Mouse (Mus musculus) splenic B cell, adult 2 months (primary cell): ENCODE results near the gene Rnf216.
A peak's percentile ranks its signal among the peaks of the same experiment; 100 is the strongest.

Experiments
- DNase-seq: peaks from one replicate; pipeline ENCODE4 v3.0.0-alpha.2; 2011; ENCODE audit warnings: low read depth, low spot score
- H3K27me3 ChIP-seq: 2 replicates; pipeline ENCODE4 v1.6.1; 2012; ENCODE audit warnings: mild to moderate bottlenecking, low read length, moderate library complexity, mixed read lengths; ENCODE audit not compliant: control insufficient read depth, poor library complexity, insufficient read depth, severe bottlenecking
- H3K36me3 ChIP-seq: 2 replicates; pipeline ENCODE4 v1.6.1; 2012; ENCODE audit warnings: mild to moderate bottlenecking, low read length, moderate library complexity, mixed read lengths; ENCODE audit not compliant: control insufficient read depth, poor library complexity, insufficient read depth, severe bottlenecking

The Rnf216 gene

DNA sequence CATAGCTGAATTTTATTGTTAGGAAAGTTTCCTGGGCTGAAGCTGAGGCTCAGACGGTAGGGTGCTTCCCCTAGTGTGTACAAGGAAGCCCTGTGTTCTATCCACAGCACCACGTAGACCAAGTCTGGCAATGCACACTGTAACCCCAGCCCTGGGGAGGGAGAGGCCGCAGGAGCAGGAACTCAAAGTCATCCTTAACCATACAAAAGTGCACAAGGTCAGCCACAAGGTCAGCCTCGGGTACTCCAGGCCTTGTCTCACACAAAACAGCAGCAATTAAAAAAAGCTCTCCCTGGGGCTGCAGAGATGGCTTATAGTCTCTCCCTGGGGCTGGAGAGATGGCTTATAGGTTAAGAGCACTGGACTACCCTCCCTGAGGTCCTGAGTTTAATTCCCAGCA lies 14.1 kb upstream of the Rnf216 start:
- DNase-seq: no peak
- Histone ChIP-seq H3K27me3 (no peaks in the 10 kb centered on the region), H3K36me3 (no peaks in the 10 kb centered on the region)

DNA sequence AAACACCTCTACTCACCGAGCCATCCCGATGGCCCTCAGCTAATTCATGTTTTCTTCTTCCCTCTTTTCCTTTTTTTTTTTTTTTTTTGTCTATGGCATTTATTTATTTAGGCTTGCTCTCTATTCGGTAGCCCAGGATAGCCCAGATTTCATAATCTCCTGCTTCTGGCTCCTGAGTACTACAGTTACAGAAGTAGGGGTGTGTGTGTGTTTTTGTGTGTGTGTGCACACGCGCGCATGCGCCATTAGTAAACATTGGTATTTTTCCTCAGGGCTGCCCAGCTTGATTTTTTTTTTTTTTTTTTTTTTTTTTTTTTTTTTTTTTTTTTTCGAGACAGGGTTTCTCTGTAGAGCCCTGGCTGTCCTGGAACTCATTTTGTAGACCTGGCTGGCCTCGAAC lies 13.3 kb upstream of the Rnf216 start:
- DNase-seq: no peak
- no peaks in the 10 kb centered on the region for H3K36me3 ChIP-seq
- no peaks in the 10 kb centered on the region for H3K27me3 ChIP-seq

GRCm38 (mm10) chr5:143125601-143126000 lies 12.8 kb upstream of the Rnf216 start:
- H3K27me3 ChIP-seq: no peaks in the 10 kb centered on the region
- no peak for DNase-seq
- no peaks in the 10 kb centered on the region for H3K36me3 ChIP-seq

DNA sequence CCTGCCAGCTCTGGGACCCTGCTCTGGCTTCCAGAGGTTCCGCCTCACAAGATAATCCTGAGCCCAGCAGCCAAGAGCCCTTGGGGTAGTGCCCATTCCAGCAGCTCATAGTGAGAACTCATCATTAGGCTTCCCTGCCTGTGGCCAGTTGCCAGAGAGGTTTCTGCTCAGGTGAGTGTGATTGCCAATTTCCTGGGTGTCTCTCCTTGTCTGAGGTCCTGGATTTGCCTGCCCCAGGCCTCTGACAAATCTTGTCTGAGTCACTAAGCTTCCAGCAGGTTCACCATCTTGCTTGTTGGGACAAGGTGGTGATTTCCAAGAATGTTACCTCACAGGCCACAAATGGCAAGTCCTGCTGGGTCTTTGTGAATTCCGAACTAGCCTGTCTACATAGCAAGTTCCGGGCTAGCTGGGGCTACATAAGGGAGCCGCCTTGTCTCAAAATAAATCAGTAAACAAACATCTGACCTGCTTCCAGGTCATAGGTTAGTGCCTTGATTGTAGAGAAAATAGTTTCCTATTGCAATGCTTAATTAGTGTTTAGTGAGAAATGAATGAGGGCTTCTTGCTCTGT lies 12.1 kb upstream of the Rnf216 start:
- Histone ChIP-seq H3K36me3 (no peaks in the 10 kb centered on the region), H3K27me3 (no peaks in the 10 kb centered on the region)
- DNase-seq: no peak

DNA sequence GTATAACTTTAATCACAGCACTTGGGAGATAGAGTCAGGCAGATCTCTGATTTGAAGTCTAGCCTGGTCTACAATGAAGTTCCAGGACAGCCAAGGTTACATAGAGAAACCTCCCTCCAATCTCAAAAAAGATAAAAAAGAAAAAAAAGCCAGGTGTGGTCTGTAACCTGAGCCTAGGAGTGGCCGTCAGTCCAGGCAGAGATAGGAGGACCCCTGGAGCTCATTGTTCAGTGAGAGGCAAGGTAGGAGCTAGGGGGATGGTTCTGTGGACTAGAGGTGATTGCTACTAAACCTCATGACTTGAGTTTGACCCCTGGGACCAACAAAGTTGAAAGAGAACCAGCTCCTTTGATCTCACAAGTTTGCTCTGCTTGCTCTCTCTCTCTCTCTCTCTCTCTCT lies 9.9 kb upstream of the Rnf216 start:
- no peak for DNase-seq
- no peaks in the 10 kb centered on the region for H3K36me3 ChIP-seq
- no peaks in the 10 kb centered on the region for H3K27me3 ChIP-seq

DNA sequence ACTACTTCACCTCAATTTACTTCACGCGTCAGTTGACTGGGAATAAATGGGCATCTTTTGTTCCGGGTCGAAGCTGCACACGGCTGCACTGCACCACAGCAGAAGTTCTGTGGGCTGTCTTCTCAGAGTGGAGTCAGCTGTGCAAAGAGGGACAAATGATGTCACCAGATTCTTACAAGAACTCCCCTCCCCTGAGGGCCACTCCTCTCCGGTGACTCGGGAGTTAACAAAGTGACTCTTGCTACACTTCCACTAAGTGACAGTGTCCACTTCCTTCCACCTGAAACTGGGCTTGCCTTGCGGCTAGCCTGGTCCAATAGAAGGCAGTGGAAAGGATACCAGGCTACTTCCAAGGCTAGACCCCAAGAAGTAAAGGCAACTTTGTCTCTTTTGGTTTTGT lies 9.3 kb upstream of the Rnf216 start:
- no peaks in the 10 kb centered on the region for H3K27me3 ChIP-seq
- DNase-seq: no peak
- no peaks in the 10 kb centered on the region for H3K36me3 ChIP-seq

GRCm38 (mm10) chr5:143106842-143107241 lies 6.0 kb downstream of the Rnf216 start:
- H3K27me3 ChIP-seq: no peaks in the 10 kb centered on the region
- DNase-seq: no peak
- no peaks in the 10 kb centered on the region for H3K36me3 ChIP-seq

DNA sequence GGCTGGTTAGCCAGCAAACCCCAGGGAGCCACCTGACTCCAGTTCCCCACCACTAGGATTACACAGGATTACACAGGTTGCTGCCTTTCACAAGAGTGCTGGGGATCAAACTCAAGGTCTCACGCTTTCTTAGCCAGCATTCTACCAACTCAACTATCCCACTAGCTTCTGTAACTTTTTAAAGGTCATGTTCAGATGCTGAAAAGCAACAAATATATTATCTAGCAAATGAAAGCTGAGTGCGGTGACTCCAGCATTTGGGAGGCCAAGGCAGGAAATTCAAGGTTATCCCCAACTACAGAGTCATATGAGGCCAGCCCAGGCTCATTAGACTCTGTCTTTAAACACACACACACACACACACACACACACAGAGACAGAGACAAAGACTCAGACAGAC lies 9.6 kb downstream of the Rnf216 start:
- Histone ChIP-seq H3K36me3 (0 out of 2 replicates have a peak, but pooled peaks cover 1% of the 10 kb centered on the region), H3K27me3 (no peaks in the 10 kb centered on the region)
- no peak for DNase-seq

GRCm38 (mm10) chr5:143101626-143102025 lies 11.2 kb downstream of the Rnf216 start:
- Histone ChIP-seq H3K36me3 (0 out of 2 replicates have a peak, but pooled peaks cover 1% of the 10 kb centered on the region), H3K27me3 (no peaks in the 10 kb centered on the region)
- no peak for DNase-seq

DNA sequence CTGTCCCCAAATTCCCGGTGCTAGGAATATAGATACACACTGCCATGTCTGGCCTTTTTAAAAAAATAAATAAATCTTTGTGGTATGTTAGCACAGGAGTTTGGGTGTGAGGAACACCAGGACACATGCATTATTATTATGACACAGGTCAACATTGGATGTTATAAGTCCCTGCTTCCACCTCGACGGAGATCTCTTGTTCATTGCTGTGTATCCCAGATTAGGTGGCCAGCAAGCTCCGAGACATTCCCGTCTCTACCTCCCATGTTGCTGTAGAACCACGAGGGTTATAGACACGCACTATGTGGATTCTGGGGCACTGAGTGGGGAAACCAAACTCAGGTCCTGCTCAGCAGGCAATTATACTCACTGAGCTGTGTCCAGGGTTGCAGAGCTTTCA lies 17.5 kb downstream of the Rnf216 start:
- Histone ChIP-seq H3K36me3 (peaks cover 7% of the 10 kb centered on the region; the same call in 1 of the 2 replicates), H3K27me3 (no peaks in the 10 kb centered on the region)
- DNase-seq: no peak

DNA sequence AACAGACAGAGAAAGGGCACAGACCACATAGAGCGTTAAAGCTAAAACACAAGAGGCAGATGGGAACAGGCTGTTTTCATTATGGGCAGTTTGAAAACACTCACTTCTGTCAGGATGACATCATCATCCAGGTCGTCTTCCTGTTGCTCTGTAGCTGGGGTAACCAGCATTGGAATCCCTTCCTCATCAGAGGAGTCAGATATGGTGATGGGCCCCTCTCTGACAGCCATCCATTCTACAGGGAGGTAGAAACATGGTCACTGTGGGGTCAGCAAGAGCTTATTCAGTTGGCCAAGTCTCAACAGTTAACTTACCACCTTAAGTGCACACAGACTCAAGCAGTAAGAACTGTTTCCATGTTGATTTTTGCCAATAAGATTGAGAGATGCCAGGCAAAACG lies 19.9 kb downstream of the Rnf216 start:
- no peaks in the 10 kb centered on the region for H3K27me3 ChIP-seq
- DNase-seq: no peak
- H3K36me3 ChIP-seq: peaks cover 7% of the 10 kb centered on the region; the same call in 1 of the 2 replicates

DNA sequence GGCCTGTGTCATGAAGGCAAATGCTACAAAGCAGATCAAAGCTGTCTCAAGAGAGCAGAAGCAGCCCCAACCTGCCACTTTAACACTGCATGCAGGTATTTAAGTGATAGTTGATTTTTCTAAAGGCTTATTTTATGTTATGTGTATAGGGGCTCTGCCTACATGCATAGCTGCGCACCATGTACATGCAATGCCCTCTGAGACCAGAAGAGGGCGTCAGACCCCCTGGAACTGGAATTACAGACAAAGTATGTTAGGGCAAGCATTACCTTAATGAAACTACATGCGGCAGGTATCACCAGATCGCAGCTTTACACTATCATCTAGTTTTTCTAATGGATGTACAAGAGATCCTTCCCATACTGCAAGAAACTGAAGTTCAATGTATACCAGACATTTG lies 27.9 kb downstream of the Rnf216 start:
- peak; percentile 57 for DNase-seq

DNA sequence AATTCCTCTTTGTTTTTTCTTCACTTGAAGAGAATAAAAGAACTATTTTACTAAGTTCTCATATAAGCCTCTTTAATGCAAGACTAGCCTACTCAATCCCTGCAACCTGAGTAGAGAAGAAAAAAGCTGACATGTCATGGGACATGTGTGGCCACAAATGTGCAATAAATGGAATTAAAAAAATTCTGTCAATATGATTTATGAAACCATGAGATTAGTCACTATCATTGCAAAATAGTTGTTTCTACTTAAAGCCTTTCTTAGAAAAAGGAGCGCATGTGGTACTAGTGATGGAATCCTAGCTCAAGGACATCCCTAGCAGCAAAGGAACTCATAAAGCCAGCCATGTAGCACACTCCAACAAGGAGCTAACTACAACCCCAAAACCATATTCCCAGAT lies 33.0 kb downstream of the Rnf216 start:
- Histone ChIP-seq H3K27me3 (no peaks in the 10 kb centered on the region), H3K36me3 (peaks cover 22% of the 10 kb centered on the region)
- no peak for DNase-seq

More for the DNA sequence above, 27.9 kb downstream of the Rnf216 start:
- peaks cover 20% of the 10 kb centered on the region for H3K36me3 ChIP-seq
- H3K27me3 ChIP-seq: no peaks in the 10 kb centered on the region

DNA sequence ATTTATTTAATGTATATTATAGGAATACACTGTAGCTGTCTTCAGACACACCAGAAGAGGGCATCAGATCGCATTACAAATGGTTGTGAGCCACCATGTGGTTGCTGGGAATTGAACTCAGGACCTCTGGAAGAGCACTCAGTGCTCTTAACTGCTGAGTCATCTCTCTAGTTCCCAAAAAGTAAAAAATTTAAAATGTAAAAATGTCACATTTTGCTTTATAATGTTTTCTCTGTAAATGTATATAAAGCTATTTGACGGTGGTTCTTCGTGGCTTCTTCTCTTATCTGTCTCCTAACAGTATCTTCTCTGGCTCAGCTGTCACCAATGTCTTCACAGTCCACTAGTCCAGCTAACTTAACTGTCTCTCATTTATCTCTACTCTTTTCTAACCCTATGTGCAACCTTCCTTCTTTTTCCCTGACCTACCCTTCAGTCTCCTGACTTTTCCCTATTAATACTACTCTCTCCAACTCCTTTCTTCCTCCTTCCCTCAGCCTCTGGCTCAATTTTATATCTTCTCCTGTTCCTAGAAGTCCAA lies 36.1 kb downstream of the Rnf216 start:
- H3K27me3 ChIP-seq: no peaks in the 10 kb centered on the region
- H3K36me3 ChIP-seq: peaks cover 26% of the 10 kb centered on the region
- no peak for DNase-seq

DNA sequence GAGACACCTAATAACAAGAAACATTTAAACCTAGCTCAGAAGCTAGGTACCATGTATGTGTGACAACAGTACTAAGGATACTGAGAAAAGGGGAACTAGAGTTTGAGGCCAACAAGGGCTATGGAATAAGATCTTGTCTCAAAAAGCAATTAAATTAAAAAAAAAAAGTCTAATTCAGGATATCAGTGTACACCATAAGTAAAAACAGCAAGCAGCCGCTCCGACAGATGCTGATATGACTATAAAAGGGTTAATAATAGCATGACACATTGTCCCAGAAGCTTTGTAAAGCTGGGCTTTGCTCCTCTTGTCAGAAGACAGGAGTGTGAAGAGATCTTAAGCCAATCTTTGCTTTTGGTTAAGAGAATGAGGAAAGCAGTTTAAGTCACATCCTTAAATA lies 36.8 kb downstream of the Rnf216 start:
- Histone ChIP-seq H3K27me3 (no peaks in the 10 kb centered on the region), H3K36me3 (peaks cover 24% of the 10 kb centered on the region)
- no peak for DNase-seq

GRCm38 (mm10) chr5:143069048-143069447 lies 43.7 kb downstream of the Rnf216 start:
- Histone ChIP-seq H3K27me3 (no peaks in the 10 kb centered on the region), H3K36me3 (peaks cover 24% of the 10 kb centered on the region)
- DNase-seq: no peak
